11 mouse cellular contexts compared by ENCODE assay signal in genomic region chr5:36887299-36887988, GRCm38 (mm10). TPM values are rescaled to one million over a fixed set of nuclear protein-coding genes. Genes with fewer than 3 reads are reported as not detected.
DNase-seq lines count a peak whose midpoint lies in the region; ATAC-seq and TF ChIP-seq lines count a peak whose summit lies in the region.
"Had no signal": no experiment of that assay in that cellular context is flagged by ENCODE, and none has a peak within 500 bp of the region (broad histone marks: within the 10 kb centered on the region; RNA-seq: fewer than 3 reads in every experiment).

No protein-coding gene starts in this region.

- H3K36me3 ChIP-seq in kidney, adult 2 months (ENCODE audit: control insufficient read depth, insufficient read depth, low read length), result no peaks in the 10 kb centered on the region
- no peaks in the 10 kb centered on the region for H3K36me3 ChIP-seq in midbrain, embryonic 11.5 days (ENCODE audit: control insufficient read depth, insufficient read depth, low read length)
- H3K36me3 ChIP-seq in midbrain, embryonic 15.5 days (replicated peaks), result no peaks in the 10 kb centered on the region
- no peaks in the 10 kb centered on the region for H3K36me3 ChIP-seq in hindbrain, embryonic 10.5 days
- H3K36me3 ChIP-seq in neural tube, embryonic 13.5 days, result no peaks in the 10 kb centered on the region
- H3K36me3 ChIP-seq: stomach, embryonic 15.5 days had no signal

- 0 out of 2 replicates have a peak overlapping the region, but pooled peaks have one; percentile 5 for H3K9ac ChIP-seq in midbrain, embryonic 11.5 days (ENCODE audit: low read length)
- H3K9ac ChIP-seq in midbrain, embryonic 15.5 days, result no peak overlapping the region
- 0 out of 2 replicates have a peak overlapping the region, but pooled peaks have one; percentile 31 for H3K9ac ChIP-seq in neural tube, embryonic 13.5 days
- H3K9ac ChIP-seq: stomach, embryonic 15.5 days had no signal

- H3K4me3 ChIP-seq in kidney, adult 2 months (ENCODE audit: insufficient read depth, low read depth, low read length), result no peak overlapping the region
- no peak overlapping the region for H3K4me3 ChIP-seq in midbrain, embryonic 11.5 days (ENCODE audit: low read depth, low read length)
- H3K4me3 ChIP-seq in midbrain, embryonic 15.5 days, result no peak overlapping the region
- H3K4me3 ChIP-seq in hindbrain, embryonic 10.5 days, result no peak overlapping the region
- H3K4me3 ChIP-seq in neural tube, embryonic 13.5 days, result no peak overlapping the region
- H3K4me3 ChIP-seq: stomach, embryonic 15.5 days had no signal

- no peak for TF ChIP-seq POLR2A in kidney, adult 2 months (IDR thresholded peaks at IDR 0.05; ENCODE audit: low read depth, low read length)

- no peak overlapping the region for H3K27ac ChIP-seq in kidney, adult 2 months (ENCODE audit: insufficient read depth, low read depth, low read length)
- H3K27ac ChIP-seq in midbrain, embryonic 11.5 days (ENCODE audit: low read depth, low read length), result no peak overlapping the region
- H3K27ac ChIP-seq in midbrain, embryonic 15.5 days, result no peak overlapping the region
- H3K27ac ChIP-seq in hindbrain, embryonic 10.5 days, result peak overlapping the region; percentile 53; the same call in 1 of the 2 replicates
- H3K27ac ChIP-seq in neural tube, embryonic 13.5 days (replicated peaks), result peak overlapping the region; percentile 79
- H3K27ac ChIP-seq: stomach, embryonic 15.5 days had no signal

- no peak for TF ChIP-seq CTCF in kidney, adult 2 months (conservative IDR thresholded peaks at IDR 0.05; ENCODE audit: insufficient read depth, insufficient read length, low read depth, low read length)

- ATAC-seq in midbrain, embryonic 11.5 days (ENCODE audit: low FRiP score), result no peak
- no peak for ATAC-seq in midbrain, embryonic 15.5 days (replicated peaks)
- peak; percentile 62 for ATAC-seq in neural tube, embryonic 13.5 days (ENCODE audit: low read depth)
- ATAC-seq: activated CD4-positive, CD25-positive, alpha-beta regulatory T cell, adult 4 months had no signal

- H3K4me2 ChIP-seq in midbrain, embryonic 11.5 days, result no peak overlapping the region
- H3K4me2 ChIP-seq in midbrain, embryonic 15.5 days, result no peak overlapping the region
- no peak overlapping the region for H3K4me2 ChIP-seq in neural tube, embryonic 13.5 days
- H3K4me2 ChIP-seq: stomach, embryonic 15.5 days had no signal

- no peaks in the 10 kb centered on the region for H3K9me3 ChIP-seq in midbrain, embryonic 11.5 days (ENCODE audit: control insufficient read depth, low read length)
- H3K9me3 ChIP-seq in midbrain, embryonic 15.5 days, result no peaks in the 10 kb centered on the region
- no peaks in the 10 kb centered on the region for H3K9me3 ChIP-seq in hindbrain, embryonic 10.5 days
- H3K9me3 ChIP-seq in neural tube, embryonic 13.5 days, result no peaks in the 10 kb centered on the region
- H3K9me3 ChIP-seq: stomach, embryonic 15.5 days had no signal

- no peaks in the 10 kb centered on the region for H3K27me3 ChIP-seq in kidney, adult 2 months (replicated peaks; ENCODE audit: control insufficient read depth, insufficient read depth, low read length)
- H3K27me3 ChIP-seq in midbrain, embryonic 11.5 days (ENCODE audit: control insufficient read depth, insufficient read depth, low read length), result no peaks in the 10 kb centered on the region
- no peaks in the 10 kb centered on the region for H3K27me3 ChIP-seq in midbrain, embryonic 15.5 days (replicated peaks)
- H3K27me3 ChIP-seq in hindbrain, embryonic 10.5 days (ENCODE audit: insufficient read depth, poor library complexity, severe bottlenecking), result no peaks in the 10 kb centered on the region; the same call in none of the 2 replicates
- H3K27me3 ChIP-seq in neural tube, embryonic 13.5 days, result no peaks in the 10 kb centered on the region
- H3K27me3 ChIP-seq: stomach, embryonic 15.5 days had no signal

- WGBS in kidney, adult 2 months, result 9% methylated on average over 9 of the region's 9 CpGs
- 45% methylated on average over 9 of the region's 9 CpGs for WGBS in midbrain, embryonic 11.5 days
- WGBS in midbrain, embryonic 15.5 days, result 36% methylated on average over 9 of the region's 9 CpGs
- 53% methylated on average over 9 of the region's 9 CpGs for WGBS in hindbrain, embryonic 10.5 days
- WGBS in neural tube, embryonic 13.5 days, result 20% methylated on average over 9 of the region's 9 CpGs

- peak; percentile 4 for DNase-seq in kidney, adult 2 months
- no peak for DNase-seq in kidney, postnatal 36 days
- no peak for DNase-seq in midbrain, embryonic 11.5 days (ENCODE audit: low spot score, missing footprints)
- DNase-seq in hindbrain, embryonic 10.5 days (ENCODE audit: low spot score), result no peak
- DNase-seq in spleen, adult 18-20 months, result no peak
- DNase-seq: heart, adult 18-20 months; liver had no signal

- no peaks in the 10 kb centered on the region for H3K4me1 ChIP-seq in kidney, adult 2 months (ENCODE audit: control insufficient read depth, insufficient read depth, low read length)
- H3K4me1 ChIP-seq in midbrain, embryonic 11.5 days (ENCODE audit: control insufficient read depth, insufficient read depth, low read length), result peaks cover 4% of the 10 kb centered on the region; the same call in 1 of the 2 replicates
- H3K4me1 ChIP-seq in midbrain, embryonic 15.5 days, result peaks cover 29% of the 10 kb centered on the region
- H3K4me1 ChIP-seq in hindbrain, embryonic 10.5 days (replicated peaks), result peaks cover 38% of the 10 kb centered on the region
- peaks cover 90% of the 10 kb centered on the region for H3K4me1 ChIP-seq in neural tube, embryonic 13.5 days (replicated peaks)
- H3K4me1 ChIP-seq: stomach, embryonic 15.5 days had no signal

RNA-seq across cellular contexts. Expression of gene Ppp2r2c, which starts 19.1 kb away (rescaled TPM):
- polyA plus RNA-seq in kidney, adult 2 months (2012; rRNA removed), result 0.34 and 0.58 TPM in 2 replicates
- 1.2 TPM in 2 replicates for polyA plus RNA-seq in midbrain, embryonic 11.5 days (2014; fragmentation: Nextera tagmentation; extraction: Ambion mirVana)
- polyA plus RNA-seq in midbrain, embryonic 15.5 days (2015; fragmentation: Nextera tagmentation; extraction: Ambion mirVana), result 54.7 and 55.3 TPM in 2 replicates
- polyA plus RNA-seq in hindbrain, embryonic 10.5 days (2016; fragmentation: Nextera tagmentation; extraction: Ambion mirVana), result 1.1 and 1.6 TPM in 2 replicates
- polyA plus RNA-seq in neural tube, embryonic 13.5 days (2015; fragmentation: Nextera tagmentation; extraction: Ambion mirVana), result 43.1 and 44.8 TPM in 2 replicates
- polyA plus RNA-seq: activated CD4-positive, CD25-positive, alpha-beta regulatory T cell, adult 4 months had no signal

RNA-seq across cellular contexts. Expression of gene Man2b2, which starts 57.0 kb away (rescaled TPM):
- 97.4 and 115 TPM in 2 replicates for polyA plus RNA-seq in kidney, adult 2 months (2012; rRNA removed)
- 11.9 and 12.4 TPM in 2 replicates for polyA plus RNA-seq in midbrain, embryonic 11.5 days (2014; fragmentation: Nextera tagmentation; extraction: Ambion mirVana)
- 11.7 and 13.1 TPM in 2 replicates for polyA plus RNA-seq in midbrain, embryonic 15.5 days (2015; fragmentation: Nextera tagmentation; extraction: Ambion mirVana)
- 16.6 and 17.7 TPM in 2 replicates for polyA plus RNA-seq in hindbrain, embryonic 10.5 days (2016; fragmentation: Nextera tagmentation; extraction: Ambion mirVana)
- polyA plus RNA-seq in neural tube, embryonic 13.5 days (2015; fragmentation: Nextera tagmentation; extraction: Ambion mirVana), result 11.9 and 12.9 TPM in 2 replicates

Comparison
In these comparisons a context has a peak if more than half of its experiments do, and no peak if none do; other contexts are left out.
1. RNA of gene Ppp2r2c, which starts 19.1 kb away (polyA plus RNA-seq): 54.7 to 55.3 TPM in midbrain, embryonic 15.5 days and 43.1 to 44.8 TPM in neural tube, embryonic 13.5 days; 1.2 TPM in midbrain, embryonic 11.5 days, 1.1 to 1.6 TPM in hindbrain, embryonic 10.5 days and 0.34 to 0.58 TPM in kidney, adult 2 months; every median in the first group is over 10 times any median in the second.
2. H3K27ac ChIP-seq: peak in hindbrain, embryonic 10.5 days (single experiment) and neural tube, embryonic 13.5 days (single experiment); none in kidney, adult 2 months (single experiment), midbrain, embryonic 11.5 days (single experiment) and midbrain, embryonic 15.5 days (single experiment).